Mouse (Mus musculus) G1E (cell line): ENCODE data around the gene Emc8.

ENCODE experiments used
- CTCF ChIP-seq: IDR thresholded peaks from 2 replicates; pipeline ENCODE4 v1.5.1; 2012; ENCODE audit warnings: low read depth, low read length, inconsistent platforms, mixed read lengths
- GATA1 ChIP-seq: IDR thresholded peaks from 2 replicates; pipeline ENCODE4 v1.6.1; 2012; ENCODE audit warnings: borderline replicate concordance, low read length, inconsistent platforms, mixed read lengths
- TAL1 ChIP-seq: conservative IDR thresholded peaks from 2 replicates; pipeline ENCODE4 v1.6.1; 2012; ENCODE audit warnings: low read depth, low read length, inconsistent platforms, mixed read lengths

- TF ChIP-seq CTCF (no peak), GATA1 (no peak), TAL1 (no peak)
These were observed 60.9 kb downstream of the Emc8 start for GRCm38 (mm10) chr8:120607460-120607859.
